ENCODE assay signal across 8 mouse cellular contexts in genomic region chr9:63377270-63378142, GRCm38 (mm10). TPM values are rescaled to one million over a fixed set of nuclear protein-coding genes. Genes with fewer than 3 reads are reported as not detected.
A peak's percentile ranks its signal among the peaks of the same experiment; 100 is the strongest.
DNase-seq lines count a peak whose midpoint lies in the region; ATAC-seq and TF ChIP-seq lines count a peak whose summit lies in the region.

TSS of gene Map2k5 (minus strand) at chr9:63377902.

- no peak for TF ChIP-seq CTCF in ES-Bruce4 (IDR thresholded peaks at IDR 0.05; ENCODE audit: low read depth, low read length)

- WGBS in forebrain, embryonic 13.5 days = under 1% methylated on average over 57 of the region's 58 CpGs
- under 1% methylated on average over 57 of the region's 58 CpGs for WGBS in neural tube, embryonic 15.5 days

- peak within 1 kb of the TSS; percentile 3; the same call in 1 of the 2 replicates for H3K27ac ChIP-seq in ES-Bruce4 (ENCODE audit: insufficient read depth, low read length)
- peak within 1 kb of the TSS; percentile 74 for H3K27ac ChIP-seq in forebrain, embryonic 13.5 days
- peak within 1 kb of the TSS; percentile 86 for H3K27ac ChIP-seq in neural tube, embryonic 15.5 days (replicated peaks)

- no peaks in the 10 kb centered on the region for H3K27me3 ChIP-seq in ES-Bruce4 (ENCODE audit: control insufficient read depth, insufficient read depth, low read length, poor library complexity, severe bottlenecking)
- no peaks in the 10 kb centered on the region for H3K27me3 ChIP-seq in forebrain, embryonic 13.5 days
- no peaks in the 10 kb centered on the region for H3K27me3 ChIP-seq in neural tube, embryonic 15.5 days (replicated peaks)

- H3K4me2 ChIP-seq in forebrain, embryonic 13.5 days = peak within 1 kb of the TSS; percentile 90
- H3K4me2 ChIP-seq in neural tube, embryonic 15.5 days = peak within 1 kb of the TSS; percentile 93

- ATAC-seq in cerebellum, adult (ENCODE audit: insufficient number of reproducible peaks, low FRiP score, low TSS enrichment) = peak; percentile 91
- peak; percentile 94 for ATAC-seq in forebrain, embryonic 13.5 days
- ATAC-seq in neural tube, embryonic 15.5 days (ENCODE audit: low FRiP score) = peak; percentile 93

- no peak for TF ChIP-seq POLR2A in ES-Bruce4 (IDR thresholded peaks at IDR 0.05; ENCODE audit: insufficient read depth, low read length)

- H3K4me3 ChIP-seq in ES-Bruce4 (ENCODE audit: low read depth, low read length) = peak within 1 kb of the TSS; percentile 81
- H3K4me3 ChIP-seq in forebrain, embryonic 13.5 days = peak within 1 kb of the TSS; percentile 91
- H3K4me3 ChIP-seq in neural tube, embryonic 15.5 days (replicated peaks) = peak within 1 kb of the TSS; percentile 89

- no peaks in the 10 kb centered on the region for H3K36me3 ChIP-seq in ES-Bruce4 (ENCODE audit: control insufficient read depth, insufficient read depth, low read length, poor library complexity, severe bottlenecking)
- H3K36me3 ChIP-seq in forebrain, embryonic 13.5 days (ENCODE audit: poor library complexity, severe bottlenecking) = peaks cover 14% of the 10 kb centered on the region; the same call in 1 of the 2 replicates
- H3K36me3 ChIP-seq in neural tube, embryonic 15.5 days = no peaks in the 10 kb centered on the region

- no peaks in the 10 kb centered on the region for H3K4me1 ChIP-seq in ES-Bruce4 (ENCODE audit: control insufficient read depth, insufficient read depth, low read length)
- H3K4me1 ChIP-seq in forebrain, embryonic 13.5 days = peaks cover 37% of the 10 kb centered on the region
- H3K4me1 ChIP-seq in neural tube, embryonic 15.5 days = peaks cover 32% of the 10 kb centered on the region

- TF ChIP-seq EP300 in ES-Bruce4 (IDR thresholded peaks at IDR 0.05; ENCODE audit: insufficient read depth, low read depth, low read length) = no peak

- peak; percentile 94 to 95 for DNase-seq in heart, postnatal 10 days
- DNase-seq in layer of hippocampus, adult 11-12 months (ENCODE audit: low spot score) = peak; percentile 91
- DNase-seq in lung, adult 18-20 months = peak; percentile 92 to 94
- DNase-seq in testis, postnatal 14 days (ENCODE audit: low spot score) = peak; percentile 91

- intact Hi-C loops in heart, postnatal 10 days (cut with DNase I) = loop anchor here (1.0 to 5.0 kb wide), 2 partner anchors 22 to 80 kb away; partner anchors contain the start of gene 2300009A05Rik

- peak within 1 kb of the TSS; percentile 87 for H3K9ac ChIP-seq in ES-Bruce4 (ENCODE audit: low read depth, poor library complexity, severe bottlenecking)
- H3K9ac ChIP-seq in forebrain, embryonic 13.5 days = peak within 1 kb of the TSS; percentile 91
- H3K9ac ChIP-seq in neural tube, embryonic 15.5 days (replicated peaks) = peak within 1 kb of the TSS; percentile 83

- H3K9me3 ChIP-seq in ES-Bruce4 (replicated peaks; ENCODE audit: control insufficient read depth, insufficient read depth, low read length, poor library complexity, severe bottlenecking) = no peaks in the 10 kb centered on the region
- no peaks in the 10 kb centered on the region for H3K9me3 ChIP-seq in forebrain, embryonic 13.5 days (replicated peaks)
- H3K9me3 ChIP-seq in neural tube, embryonic 15.5 days (replicated peaks) = no peaks in the 10 kb centered on the region

RNA-seq across cellular contexts. Expression of gene Map2k5, which starts in this region (rescaled TPM):
- polyA plus RNA-seq in ES-Bruce4 (2011; ENCODE audit: insufficient read depth, insufficient read length, low read depth, missing spikeins) = 24.1 and 27.8 TPM in 2 replicates
- polyA plus RNA-seq in forebrain, embryonic 13.5 days (2015; fragmentation: Nextera tagmentation; extraction: Ambion mirVana) = 33.9 and 38.0 TPM in 2 replicates
- total RNA-seq in heart, postnatal 10 days (2021) = 10 to 100 TPM; 24.4 to 25.1 TPM
- polyA plus RNA-seq in neural tube, embryonic 15.5 days (2015; fragmentation: Nextera tagmentation; extraction: Ambion mirVana) = 33.3 and 34.3 TPM in 2 replicates

Comparison
In these comparisons a context has a peak if more than half of its experiments do, and no peak if none do; other contexts are left out.
1. Peak in every context shown above with its lines: DNase-seq, ATAC-seq, H3K4me3 ChIP-seq and H3K27ac ChIP-seq.
2. H3K27ac ChIP-seq: peak in every context shown above with its lines; median percentile 86 in neural tube, embryonic 15.5 days; 74 in forebrain, embryonic 13.5 days; 3 in ES-Bruce4.